Mouse (Mus musculus): Measurements from ENCODE around the gene Doc2g. TPM values are rescaled to one million over a fixed set of nuclear protein-coding genes. Genes with fewer than 3 reads are reported as not detected.
A peak's percentile ranks its signal among the peaks of the same experiment; 100 is the strongest.

Gene Doc2g
- polyA plus RNA-seq, 1 experiment = not detected

GRCm38 (mm10) chr19:3995505-3995904 is 7.6 kb upstream of the Doc2g start:
- Histone ChIP-seq H3K27ac (ENCODE audit: insufficient read depth, low read depth, low read length) (no peak overlapping the region), H3K4me3 (ENCODE audit: insufficient read depth, low read depth, low read length) (no peak overlapping the region), H3K4me1 (ENCODE audit: control insufficient read depth, insufficient read depth, low read length) (peaks cover 4% of the 10 kb centered on the region)
- TF ChIP-seq CTCF (IDR thresholded peaks at IDR 0.05; ENCODE audit: insufficient read depth, low read depth, low read length) (no peak), POLR2A (IDR thresholded peaks at IDR 0.05; ENCODE audit: insufficient read depth, low read depth, low read length) (no peak)
- WGBS = 83% methylated on average over 3 of the region's 3 CpGs

- no peak overlapping the region for H3K4me3 ChIP-seq (ENCODE audit: insufficient read depth, low read depth, low read length)
- TF ChIP-seq POLR2A (IDR thresholded peaks at IDR 0.05; ENCODE audit: insufficient read depth, low read depth, low read length) (no peak), CTCF (IDR thresholded peaks at IDR 0.05; ENCODE audit: insufficient read depth, low read depth, low read length) (no peak)
- peaks cover 8% of the 10 kb centered on the region for H3K4me1 ChIP-seq (ENCODE audit: control insufficient read depth, insufficient read depth, low read length)
- 79% methylated on average over 7 of the region's 7 CpGs for WGBS
- no peak overlapping the region for H3K27ac ChIP-seq (ENCODE audit: insufficient read depth, low read depth, low read length)
These were observed 7.0 kb upstream of the Doc2g start for GRCm38 (mm10) chr19:3996106-3996505.

GRCm38 (mm10) chr19:3996747-3997146 is 6.4 kb upstream of the Doc2g start:
- no peak overlapping the region for H3K4me3 ChIP-seq (ENCODE audit: insufficient read depth, low read depth, low read length)
- no peak overlapping the region for H3K27ac ChIP-seq (ENCODE audit: insufficient read depth, low read depth, low read length)
- H3K4me1 ChIP-seq (ENCODE audit: control insufficient read depth, insufficient read depth, low read length) = peaks cover 12% of the 10 kb centered on the region
- WGBS = 86% methylated on average over 8 of the region's 8 CpGs
- TF ChIP-seq CTCF (IDR thresholded peaks at IDR 0.05; ENCODE audit: insufficient read depth, low read depth, low read length) (no peak), POLR2A (IDR thresholded peaks at IDR 0.05; ENCODE audit: insufficient read depth, low read depth, low read length) (no peak)

GRCm38 (mm10) chr19:3997231-3997630 is 5.9 kb upstream of the Doc2g start:
- 69% methylated on average over 8 of the region's 8 CpGs for WGBS

GRCm38 (mm10) chr19:3998335-3998734 is 4.8 kb upstream of the Doc2g start:
- WGBS = 80% methylated on average over 8 of the region's 8 CpGs
- no peak overlapping the region for H3K4me3 ChIP-seq (ENCODE audit: insufficient read depth, low read depth, low read length)
- TF ChIP-seq CTCF (IDR thresholded peaks at IDR 0.05; ENCODE audit: insufficient read depth, low read depth, low read length) (no peak), POLR2A (IDR thresholded peaks at IDR 0.05; ENCODE audit: insufficient read depth, low read depth, low read length) (no peak)
- H3K4me1 ChIP-seq (ENCODE audit: control insufficient read depth, insufficient read depth, low read length) = peaks cover 18% of the 10 kb centered on the region
- no peak overlapping the region for H3K27ac ChIP-seq (ENCODE audit: insufficient read depth, low read depth, low read length)

More at GRCm38 (mm10) chr19:3997231-3997630, 5.9 kb upstream of the Doc2g start:
- no peak for TF ChIP-seq POLR2A (IDR thresholded peaks at IDR 0.05; ENCODE audit: insufficient read depth, low read depth, low read length)
- no peak for TF ChIP-seq CTCF (IDR thresholded peaks at IDR 0.05; ENCODE audit: insufficient read depth, low read depth, low read length)
- Histone ChIP-seq H3K4me1 (ENCODE audit: control insufficient read depth, insufficient read depth, low read length) (peaks cover 12% of the 10 kb centered on the region), H3K4me3 (ENCODE audit: insufficient read depth, low read depth, low read length) (no peak overlapping the region), H3K27ac (ENCODE audit: insufficient read depth, low read depth, low read length) (no peak overlapping the region)

- WGBS = 73% methylated on average over 9 of the region's 9 CpGs
These were observed 3.9 kb upstream of the Doc2g start for GRCm38 (mm10) chr19:3999121-3999730.

GRCm38 (mm10) chr19:4000119-4000900 is 2.8 kb upstream of the Doc2g start, which contains the start of the genes Nudt8 and Gm49405:
Nudt8 (plus strand) TSS chr19:4000580.
Gm49405 (plus strand) TSS chr19:4000626.
- TF ChIP-seq CTCF (IDR thresholded peaks at IDR 0.05; ENCODE audit: insufficient read depth, low read depth, low read length) (peak; percentile 79), POLR2A (IDR thresholded peaks at IDR 0.05; ENCODE audit: insufficient read depth, low read depth, low read length) (peak; percentile 96)
- WGBS = under 1% methylated on average over 64 of the region's 64 CpGs
- H3K27ac ChIP-seq (ENCODE audit: insufficient read depth, low read depth, low read length) = peak within 1 kb of the TSS; percentile 93
- H3K4me3 ChIP-seq (ENCODE audit: insufficient read depth, low read depth, low read length) = peak within 1 kb of the TSS; percentile 93
- H3K4me1 ChIP-seq (ENCODE audit: control insufficient read depth, insufficient read depth, low read length) = peaks cover 24% of the 10 kb centered on the region

More at GRCm38 (mm10) chr19:3999121-3999730, 3.9 kb upstream of the Doc2g start:
- Histone ChIP-seq H3K4me1 (ENCODE audit: control insufficient read depth, insufficient read depth, low read length) (peaks cover 24% of the 10 kb centered on the region), H3K27ac (ENCODE audit: insufficient read depth, low read depth, low read length) (no peak overlapping the region), H3K4me3 (ENCODE audit: insufficient read depth, low read depth, low read length) (no peak overlapping the region)
- TF ChIP-seq CTCF (IDR thresholded peaks at IDR 0.05; ENCODE audit: insufficient read depth, low read depth, low read length) (no peak), POLR2A (IDR thresholded peaks at IDR 0.05; ENCODE audit: insufficient read depth, low read depth, low read length) (no peak)

GRCm38 (mm10) chr19:4000949-4001525 is 2.1 kb upstream of the Doc2g start:
- no peak for TF ChIP-seq POLR2A (IDR thresholded peaks at IDR 0.05; ENCODE audit: insufficient read depth, low read depth, low read length)
- no peak for TF ChIP-seq CTCF (IDR thresholded peaks at IDR 0.05; ENCODE audit: insufficient read depth, low read depth, low read length)
- Histone ChIP-seq H3K4me1 (ENCODE audit: control insufficient read depth, insufficient read depth, low read length) (peaks cover 24% of the 10 kb centered on the region), H3K4me3 (ENCODE audit: insufficient read depth, low read depth, low read length) (peak overlapping the region; percentile 93), H3K27ac (ENCODE audit: insufficient read depth, low read depth, low read length) (peak overlapping the region; percentile 93)
- WGBS = 17% methylated on average over 17 of the region's 17 CpGs

- Histone ChIP-seq H3K4me3 (ENCODE audit: insufficient read depth, low read depth, low read length) (no peak overlapping the region), H3K4me1 (ENCODE audit: control insufficient read depth, insufficient read depth, low read length) (peaks cover 24% of the 10 kb centered on the region), H3K27ac (ENCODE audit: insufficient read depth, low read depth, low read length) (no peak overlapping the region)
- WGBS = 90% methylated on average over 5 of the region's 5 CpGs
- TF ChIP-seq POLR2A (IDR thresholded peaks at IDR 0.05; ENCODE audit: insufficient read depth, low read depth, low read length) = no peak
- no peak for TF ChIP-seq CTCF (IDR thresholded peaks at IDR 0.05; ENCODE audit: insufficient read depth, low read depth, low read length)
These were observed 1.4 kb upstream of the Doc2g start for GRCm38 (mm10) chr19:4001752-4002151.

Measured in olfactory bulb, adult 2 months (tissue).